Mouse (Mus musculus) adrenal gland, adult 2 months (tissue): Measurements from ENCODE around the gene Ccdc3. TPM values are rescaled to one million over a fixed set of nuclear protein-coding genes. Genes with fewer than 3 reads are reported as not detected.
"Not testable (repeated sequence)": the region's sequence is repeated elsewhere in the genome, so short reads cannot be mapped to it uniquely, and the experiment has no call there.

Experiments used
- DNase-seq: peaks from one replicate; pipeline ENCODE4 v3.0.0; 2021
- polyA plus RNA-seq: library from polyadenylated mRNA; depleted of rRNA; stranded (reverse); fragments of >200 nt; gene quantifications from 2 replicates; pipeline ENCODE4 v1.2.3, GENCODE M21; 2012; rRNA removed
- total RNA-seq, 2 experiments: library from RNA; stranded (reverse); gene quantifications; 2 replicates each; pipeline ENCODE4 v1.2.3; 2021

Ccdc3 gene
- total and polyA plus RNA-seq, 3 experiments: 11.3 to 20.5 (median 12.9) TPM

GRCm38 (mm10) chr2:5214581-5214980 lies 77.0 kb downstream of the Ccdc3 start:
- peak; percentile 13 for DNase-seq

- DNase-seq: no peak
These were observed 77.8 kb downstream of the Ccdc3 start for GRCm38 (mm10) chr2:5215252-5215815.

- peak; percentile 9 for DNase-seq
These were observed 81.6 kb downstream of the Ccdc3 start for GRCm38 (mm10) chr2:5219206-5219605.

- no peak for DNase-seq
These were observed 82.3 kb downstream of the Ccdc3 start for GRCm38 (mm10) chr2:5219847-5220375.

GRCm38 (mm10) chr2:5222571-5222970 lies 85.0 kb downstream of the Ccdc3 start:
- DNase-seq: no peak

GRCm38 (mm10) chr2:5236846-5237482 lies 99.4 kb downstream of the Ccdc3 start:
- DNase-seq: no peak

- no peak for DNase-seq
These were observed 100.3 kb downstream of the Ccdc3 start for GRCm38 (mm10) chr2:5237870-5238269.

- no peak for DNase-seq
These were observed 101.9 kb downstream of the Ccdc3 start for GRCm38 (mm10) chr2:5239492-5239891.

- peak; percentile 14 for DNase-seq
These were observed 103.9 kb downstream of the Ccdc3 start for GRCm38 (mm10) chr2:5241469-5241897.

- DNase-seq: not testable (repeated sequence)
These were observed 111.6 kb downstream of the Ccdc3 start for GRCm38 (mm10) chr2:5249199-5249598.

- DNase-seq: peak; percentile 17
These were observed 112.4 kb downstream of the Ccdc3 start for GRCm38 (mm10) chr2:5249969-5250368.

- DNase-seq: no peak
These were observed 120.7 kb downstream of the Ccdc3 start for GRCm38 (mm10) chr2:5258250-5258649.

- no peak for DNase-seq
These were observed 124.7 kb downstream of the Ccdc3 start for GRCm38 (mm10) chr2:5262279-5262678.

- no peak for DNase-seq
These were observed 130.4 kb downstream of the Ccdc3 start for GRCm38 (mm10) chr2:5267980-5268379.

Other genes starting within 250 kb of the Ccdc3 start
- 100 to 1,000 TPM; 294 to 361 TPM for gene Phyh, start 218.8 kb upstream of the Ccdc3 start, total RNA-seq
- gene Phyh, start 218.8 kb upstream of the Ccdc3 start, polyA plus RNA-seq: 117 and 149 TPM in 2 replicates
- not detected for gene Ucma, start 161.7 kb upstream of the Ccdc3 start, total RNA-seq
- not detected in 2 replicates for gene Ucma, start 161.7 kb upstream of the Ccdc3 start, polyA plus RNA-seq
- gene Mcm10, start 125.0 kb upstream of the Ccdc3 start, total RNA-seq: 1 to 10 TPM; 1.6 to 7.9 TPM
- 0.40 and 0.44 TPM in 2 replicates for gene Mcm10, start 125.0 kb upstream of the Ccdc3 start, polyA plus RNA-seq
- 100 to 1,000 TPM; 100 to 105 TPM for gene Optn, start 73.7 kb upstream of the Ccdc3 start, total RNA-seq
- gene Optn, start 73.7 kb upstream of the Ccdc3 start, polyA plus RNA-seq: 4.8 and 5.4 TPM in 2 replicates